Mouse (Mus musculus) midbrain, postnatal 0 days (tissue): ENCODE results near the gene Tnp2. TPM values are rescaled to one million over a fixed set of nuclear protein-coding genes. Genes with fewer than 3 reads are reported as not detected.

Source experiments
- ATAC-seq: fragments of 200-750 bp; cut with Nextera tagmentation; 2 replicates; pipeline ENCODE4 v1.8.0; 2017; ENCODE audit warnings: moderate number of reproducible peaks, mild to moderate bottlenecking, moderate TSS enrichment, moderate library complexity; ENCODE audit not compliant: low FRiP score
- DNase-seq: peaks from one replicate; pipeline ENCODE4 v3.0.0-alpha.2; 2015; ENCODE audit warnings: low spot score
- H3K27ac ChIP-seq: fragments of 300-500 bp; sonication (generic); 2 replicates; pipeline ENCODE4 v1.5.1; 2014; ENCODE audit warnings: low read depth, mild to moderate bottlenecking, low read length, mixed read lengths
- H3K27me3 ChIP-seq: fragments of 300-500 bp; sonication (generic); 2 replicates; pipeline ENCODE4 v1.6.1; 2014; ENCODE audit warnings: low read length, control low read depth, mixed read lengths; ENCODE audit not compliant: insufficient read depth
- H3K36me3 ChIP-seq: fragments of 300-500 bp; sonication (generic); 2 replicates; pipeline ENCODE4 v1.6.1; 2014; ENCODE audit warnings: low read length, control low read depth, mixed read lengths; ENCODE audit not compliant: insufficient read depth
- H3K4me1 ChIP-seq: fragments of 300-500 bp; sonication (generic); 2 replicates; pipeline ENCODE4 v1.6.1; 2014; ENCODE audit warnings: mild to moderate bottlenecking, control low read depth, antibody characterized with exemption, low read length, mixed read lengths; ENCODE audit not compliant: insufficient read depth
- H3K4me2 ChIP-seq: fragments of 300-500 bp; sonication (generic); 2 replicates; pipeline ENCODE4 v1.6.1; 2014; ENCODE audit warnings: low read depth, mild to moderate bottlenecking, low read length, mixed read lengths; ENCODE audit not compliant: poor library complexity, severe bottlenecking
- H3K4me3 ChIP-seq: fragments of 300-500 bp; sonication (generic); 2 replicates; pipeline ENCODE4 v1.5.1; 2014; ENCODE audit warnings: low read depth, mild to moderate bottlenecking, low read length, moderate library complexity
- H3K9ac ChIP-seq: fragments of 300-500 bp; sonication (generic); replicated peaks from 2 replicates; pipeline ENCODE4 v1.6.1; 2014; ENCODE audit warnings: mild to moderate bottlenecking, low read length, moderate library complexity, mixed read lengths; ENCODE audit not compliant: poor library complexity, severe bottlenecking
- H3K9me3 ChIP-seq: fragments of 300-500 bp; sonication (generic); 2 replicates; pipeline ENCODE4 v1.6.1; 2016; ENCODE audit warnings: low read length, control low read depth
- CTCF ChIP-seq: IDR thresholded peaks from 2 replicates; pipeline ENCODE4 v1.5.1; 2016; ENCODE audit warnings: antibody characterized with exemption, mild to moderate bottlenecking
- WGBS: fragments of 180-500 bp; shearing (Covaris S2); extraction: QIAGEN DNeasy Blood & Tissue Kit; methylation state at CpG from one replicate; pipeline ENCODE4 v1.1.7; 2014; 5-methylcytosine and 5-hydroxymethylcytosine counted together
- polyA plus RNA-seq: library from polyadenylated mRNA; unstranded; fragments of >200 nt; fragmentation: Nextera tagmentation; extraction: Ambion mirVana; gene quantifications from 2 replicates; pipeline ENCODE4 v1.2.1, GENCODE M21; 2015
- total RNA-seq: library from RNA; depleted of rRNA; stranded (reverse); fragments of >200 nt; gene quantifications from 2 replicates; pipeline ENCODE4 v1.2.3, GENCODE M21; 2014

Tnp2 gene
- total and polyA plus RNA-seq, 2 experiments from 2014 or later = not detected

- H3K36me3 ChIP-seq = no peaks in the 10 kb centered on the region
- H3K4me3 ChIP-seq = no peak overlapping the region
- H3K9me3 ChIP-seq = no peaks in the 10 kb centered on the region
- WGBS = 71% methylated on average over 4 of the region's 4 CpGs
- no peak overlapping the region for H3K9ac ChIP-seq
- peaks cover 11% of the 10 kb centered on the region; the same call in 1 of the 2 replicates for H3K4me1 ChIP-seq
- DNase-seq = no peak
- no peak overlapping the region for H3K27ac ChIP-seq
- no peak overlapping the region; the same call in 1 of the 2 replicates for H3K4me2 ChIP-seq
- TF ChIP-seq CTCF = no peak
- no peak for ATAC-seq
- H3K27me3 ChIP-seq = no peaks in the 10 kb centered on the region
Observed at GRCm38 (mm10) chr16:10786782-10787547, 1.5 kb downstream of the Tnp2 start.

DNA sequence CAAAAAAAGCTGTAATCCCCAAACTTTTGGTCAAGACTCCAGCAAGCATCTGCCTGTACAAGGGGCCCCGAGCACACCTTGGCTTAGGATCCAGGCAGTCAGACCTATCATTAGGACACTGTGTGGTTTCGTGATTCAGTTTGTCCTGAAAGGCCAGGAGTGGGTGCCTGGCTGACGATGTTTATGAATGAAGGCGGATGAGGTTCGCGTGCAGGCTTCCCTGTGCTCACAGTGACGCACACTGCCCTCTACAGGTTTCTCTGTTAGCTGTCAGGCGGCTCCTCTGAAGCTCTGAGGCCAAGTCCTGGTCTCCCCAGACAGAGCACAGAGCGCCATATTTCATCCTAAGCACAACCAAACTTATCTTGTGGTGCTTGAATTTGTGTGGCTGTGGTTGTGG is 2.2 kb downstream of the Tnp2 start:
- H3K4me1 ChIP-seq = peaks cover 11% of the 10 kb centered on the region; the same call in 1 of the 2 replicates
- H3K27ac ChIP-seq = peak overlapping the region; percentile 90
- DNase-seq = peak; percentile 94
- no peaks in the 10 kb centered on the region for H3K36me3 ChIP-seq
- WGBS = under 1% methylated on average over 9 of the region's 9 CpGs
- H3K27me3 ChIP-seq = no peaks in the 10 kb centered on the region
- peak overlapping the region; percentile 65 for H3K4me3 ChIP-seq
- peak overlapping the region; percentile 99 for H3K4me2 ChIP-seq
- peak; percentile 92 for TF ChIP-seq CTCF
- ATAC-seq = peak; percentile 28
- H3K9ac ChIP-seq = peak overlapping the region; percentile 82; the same call in 1 of the 2 replicates
- no peaks in the 10 kb centered on the region for H3K9me3 ChIP-seq

GRCm38 (mm10) chr16:10785371-10786231 is 2.9 kb downstream of the Tnp2 start, which contains the start of gene Socs1:
Gene Socs1, minus strand, starts transcription at chr16:10785536.
- no peaks in the 10 kb centered on the region for H3K9me3 ChIP-seq
- peak within 1 kb of the TSS; percentile 82 for H3K9ac ChIP-seq
- peak within 1 kb of the TSS; percentile 90 for H3K27ac ChIP-seq
- H3K27me3 ChIP-seq = no peaks in the 10 kb centered on the region; the same call in 1 of the 2 replicates
- peaks cover 11% of the 10 kb centered on the region; the same call in 1 of the 2 replicates for H3K4me1 ChIP-seq
- H3K36me3 ChIP-seq = no peaks in the 10 kb centered on the region
- DNase-seq (peak; percentile 91), ATAC-seq (peak; percentile 87)
- no peak for TF ChIP-seq CTCF
- peak within 1 kb of the TSS; percentile 65 for H3K4me3 ChIP-seq
- peak within 1 kb of the TSS; percentile 99 for H3K4me2 ChIP-seq
- WGBS = under 1% methylated on average over 59 of the region's 59 CpGs

DNA sequence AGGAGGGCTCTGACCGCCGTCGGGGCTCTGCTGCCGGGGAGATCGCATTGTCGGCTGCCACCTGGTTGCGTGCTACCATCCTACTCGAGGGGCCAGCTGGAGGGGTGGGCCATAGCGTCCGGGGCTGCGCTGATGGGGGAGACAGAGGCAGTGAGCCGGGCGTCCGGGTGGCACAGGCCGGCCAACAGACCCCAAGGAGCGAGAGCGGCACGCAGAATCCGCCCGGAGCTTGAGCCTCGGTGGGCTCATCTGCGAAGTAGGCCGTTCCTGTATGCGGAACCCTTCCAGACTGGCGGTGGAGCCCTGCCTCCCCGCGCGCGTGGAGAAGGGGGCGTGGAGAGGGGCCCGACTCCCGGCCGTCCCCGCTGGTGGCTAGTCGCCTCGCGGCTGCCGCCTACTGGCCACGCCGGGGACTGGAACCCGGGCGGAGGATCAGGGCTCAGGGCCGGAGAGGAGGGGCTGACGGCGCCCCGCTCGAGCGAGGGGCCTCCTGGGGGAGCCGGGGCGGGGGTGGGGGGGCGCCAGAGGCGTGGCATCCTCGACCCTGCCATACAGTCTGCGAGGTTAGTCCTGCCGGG is 3.6 kb downstream of the Tnp2 start:
- Histone ChIP-seq H3K4me1 (peaks cover 11% of the 10 kb centered on the region; the same call in 1 of the 2 replicates), H3K4me3 (peak overlapping the region; percentile 65), H3K27ac (peak overlapping the region; percentile 90), H3K9ac (peak overlapping the region; percentile 82), H3K4me2 (peak overlapping the region; percentile 99), H3K36me3 (no peaks in the 10 kb centered on the region), H3K9me3 (no peaks in the 10 kb centered on the region), H3K27me3 (no peaks in the 10 kb centered on the region; the same call in 1 of the 2 replicates)
- peak; percentile 89 for DNase-seq
- peak; percentile 87 for ATAC-seq
- TF ChIP-seq CTCF = peak; percentile 85
- WGBS = under 1% methylated on average over 46 of the region's 55 CpGs

DNA sequence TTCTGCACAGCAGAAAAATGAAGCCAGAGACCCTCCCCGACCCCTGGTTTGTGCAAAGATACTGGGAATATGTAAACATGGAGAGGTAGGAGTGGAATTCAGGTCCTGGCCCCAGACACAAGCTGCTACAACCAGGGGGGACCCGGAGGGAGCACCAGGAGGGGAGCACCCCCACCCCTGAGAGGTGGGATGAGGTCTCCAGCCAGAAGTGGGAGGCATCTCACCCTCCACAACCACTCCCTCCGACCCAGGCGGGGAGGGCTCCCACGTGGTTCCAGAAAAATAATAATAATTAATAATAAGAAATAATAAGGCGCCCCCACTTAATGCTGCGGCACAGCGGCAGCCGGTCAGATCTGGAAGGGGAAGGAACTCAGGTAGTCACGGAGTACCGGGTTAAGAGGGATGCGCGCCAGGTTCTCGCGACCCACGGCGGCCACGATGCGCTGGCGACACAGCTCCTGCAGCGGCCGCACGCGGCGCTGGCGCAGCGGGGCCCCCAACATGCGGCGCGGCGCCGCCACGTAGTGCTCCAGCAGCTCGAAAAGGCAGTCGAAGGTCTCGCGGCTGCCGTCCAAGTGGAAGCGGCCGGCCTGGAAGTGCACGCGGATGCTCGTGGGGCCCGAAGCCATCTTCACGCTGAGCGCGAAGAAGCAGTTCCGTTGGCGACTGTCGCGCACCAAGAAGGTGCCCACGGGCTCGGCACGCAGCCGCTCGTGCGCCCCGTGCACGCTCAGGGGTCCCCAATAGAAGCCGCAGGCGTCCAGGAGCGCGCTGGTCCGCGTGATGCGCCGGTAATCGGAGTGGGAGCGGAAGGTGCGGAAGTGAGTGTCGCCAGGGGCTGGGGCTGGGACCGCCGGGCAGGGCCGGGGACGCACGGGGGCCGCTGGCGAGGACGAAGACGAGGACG is 4.3 kb downstream of the Tnp2 start:
- H3K4me1 ChIP-seq = peaks cover 11% of the 10 kb centered on the region; the same call in 1 of the 2 replicates
- no peak for TF ChIP-seq CTCF
- H3K4me3 ChIP-seq = peak overlapping the region; percentile 65
- no peaks in the 10 kb centered on the region for H3K9me3 ChIP-seq
- H3K9ac ChIP-seq = peak overlapping the region; percentile 82
- ATAC-seq (peak; percentile 5), DNase-seq (peak; percentile 63)
- H3K4me2 ChIP-seq = peak overlapping the region; percentile 99
- H3K27me3 ChIP-seq = no peaks in the 10 kb centered on the region; the same call in 1 of the 2 replicates
- H3K36me3 ChIP-seq = no peaks in the 10 kb centered on the region
- H3K27ac ChIP-seq = peak overlapping the region; percentile 90
- 5% methylated on average over 78 of the region's 81 CpGs for WGBS
